Mouse (Mus musculus): ENCODE results near the gene Hmcn1. TPM values are rescaled to one million over a fixed set of nuclear protein-coding genes. Genes with fewer than 3 reads are reported as not detected.

Gene Hmcn1
- polyA plus RNA-seq, 2 experiments from 2014 or later, result not detected

Other genes starting within 250 kb of the Hmcn1 start
- gene Gm47985, start 189.1 kb upstream of the Hmcn1 start, polyA plus RNA-seq (2017; shearing (Covaris generic)), result not detected
- not detected for gene Gm8947, start 198.9 kb upstream of the Hmcn1 start, polyA plus RNA-seq (2017; shearing (Covaris generic))
- gene Gm47995, start 205.0 kb upstream of the Hmcn1 start, polyA plus RNA-seq (2017; shearing (Covaris generic)), result not detected
- gene 3110040M04Rik, start 210.7 kb upstream of the Hmcn1 start, polyA plus RNA-seq (2017; shearing (Covaris generic)), result not detected
- gene Gm47996, start 216.7 kb upstream of the Hmcn1 start, polyA plus RNA-seq (2017; shearing (Covaris generic)), result not detected

Data from activated CD4-positive, CD25-positive, alpha-beta regulatory T cell, adult 4 months (primary cell).